Mouse (Mus musculus): ENCODE measurements around the gene Aldh18a1. TPM values are rescaled to one million over a fixed set of nuclear protein-coding genes. Genes with fewer than 3 reads are reported as not detected.

Aldh18a1 gene
- 3.8 and 8.9 TPM in 2 replicates for polyA plus RNA-seq (2012; ENCODE audit: low replicate concordance)

DNA sequence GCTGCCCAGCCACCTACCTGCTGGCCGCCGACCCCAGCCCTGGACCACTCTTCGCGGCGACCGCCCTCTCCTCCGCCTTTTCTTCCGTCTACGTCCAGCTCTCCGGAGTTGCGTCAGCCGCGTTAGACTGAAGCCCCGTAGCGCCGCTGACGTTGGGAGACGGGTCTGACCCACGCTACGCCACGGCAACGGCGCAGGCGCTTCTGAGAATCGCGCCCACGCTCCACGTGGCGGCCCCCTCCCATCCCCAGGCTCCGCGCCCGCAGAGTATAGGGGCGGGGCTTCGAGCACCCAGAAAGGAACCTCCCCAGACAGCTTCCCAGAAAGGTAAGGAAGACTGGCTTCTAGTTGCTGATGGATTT lies at the start of gene Aldh18a1:
TSS of gene Aldh18a1 (minus strand) at position 171 of the 362 bp plus-strand sequence.

DNA sequence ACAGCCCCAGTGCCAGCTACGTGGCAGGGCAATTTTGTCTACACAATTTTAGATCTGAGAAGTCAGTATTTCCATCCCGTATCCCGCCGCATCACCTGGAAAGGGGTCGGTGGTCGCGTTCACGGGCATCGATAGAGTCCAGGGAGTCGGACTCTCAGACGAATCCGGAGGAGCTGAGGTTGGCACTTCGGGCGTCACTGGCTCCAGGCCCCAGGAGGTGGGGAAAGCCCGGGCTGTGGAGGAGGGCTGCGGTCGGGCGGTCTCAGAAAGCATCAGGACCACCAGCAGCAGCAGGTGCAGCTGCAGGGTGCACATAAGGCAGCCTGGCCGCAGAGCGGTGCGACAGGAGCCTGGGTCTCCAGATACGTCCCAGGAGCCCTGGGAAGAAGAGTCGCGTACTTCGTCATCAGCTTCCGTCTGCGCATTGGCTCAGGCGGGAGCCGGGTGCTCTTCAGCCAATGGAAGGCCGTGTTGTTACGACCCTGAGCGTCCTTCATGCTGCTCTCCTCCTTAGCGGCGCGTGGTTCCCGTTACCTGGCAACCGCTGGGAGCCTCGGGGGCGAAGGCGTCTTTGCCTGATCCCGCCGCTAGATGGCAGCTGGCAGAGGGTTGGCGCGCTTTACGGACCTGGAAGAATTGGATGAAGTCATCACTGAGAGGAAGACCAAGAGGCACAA lies 23.7 kb upstream of the Aldh18a1 start, which contains the start of the genes Tctn3 and Entpd1:
TSS of gene Tctn3 (minus strand) at position 404 of the 677 bp plus-strand sequence.
TSS of gene Entpd1 (plus strand) at position 537 of the 677 bp plus-strand sequence.

DNA sequence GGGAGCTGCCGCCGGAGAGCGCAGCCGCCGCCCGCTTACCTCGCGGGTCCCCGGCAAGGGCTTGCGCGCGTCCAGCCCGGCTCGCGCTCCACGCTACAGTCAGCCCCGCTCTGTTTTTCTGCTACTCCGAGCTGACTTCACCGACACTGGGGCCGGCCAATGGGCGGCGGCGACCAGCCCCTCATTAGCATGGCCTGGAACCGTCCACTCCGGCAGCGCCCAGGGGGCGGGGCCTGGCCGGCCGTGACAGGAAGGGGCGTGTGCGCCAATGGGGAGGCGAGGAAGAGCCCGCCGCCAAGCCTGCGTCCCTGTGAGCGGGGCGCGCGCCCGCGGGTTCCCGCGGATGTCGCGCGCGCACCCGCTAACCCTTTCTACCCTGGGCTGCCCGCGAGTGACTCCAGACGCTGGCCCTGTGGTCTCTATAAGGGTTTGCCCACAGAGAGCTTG lies 74.6 kb downstream of the Aldh18a1 start, which contains the start of gene Sorbs1:
TSS of gene Sorbs1 (minus strand) at position 148 of the 447 bp plus-strand sequence.

Other genes with a start within 250 kb of the Aldh18a1 start
- gene Sorbs1, start 74.7 kb downstream of the Aldh18a1 start, polyA plus RNA-seq (2012; ENCODE audit: low replicate concordance), result 3.2 and 3.6 TPM in 2 replicates
- gene Tctn3, start 23.8 kb upstream of the Aldh18a1 start, polyA plus RNA-seq (2012; ENCODE audit: low replicate concordance), result 14.6 and 16.7 TPM in 2 replicates
- 17.2 and 56.2 TPM in 2 replicates for gene Entpd1, start 23.9 kb upstream of the Aldh18a1 start, polyA plus RNA-seq (2012; ENCODE audit: low replicate concordance)
- gene Cc2d2b, start 160.3 kb upstream of the Aldh18a1 start, polyA plus RNA-seq (2012; ENCODE audit: low replicate concordance), result not detected in 2 replicates
- 3.3 and 3.6 TPM in 2 replicates for gene Ccnj, start 242.8 kb upstream of the Aldh18a1 start, polyA plus RNA-seq (2012; ENCODE audit: low replicate concordance)

Data from hematopoietic multipotent progenitor cell, adult 10-12 weeks (in vitro differentiated cells).